Comparison of ENCODE assay signal across 8 mouse cellular contexts in the genomic region with DNA sequence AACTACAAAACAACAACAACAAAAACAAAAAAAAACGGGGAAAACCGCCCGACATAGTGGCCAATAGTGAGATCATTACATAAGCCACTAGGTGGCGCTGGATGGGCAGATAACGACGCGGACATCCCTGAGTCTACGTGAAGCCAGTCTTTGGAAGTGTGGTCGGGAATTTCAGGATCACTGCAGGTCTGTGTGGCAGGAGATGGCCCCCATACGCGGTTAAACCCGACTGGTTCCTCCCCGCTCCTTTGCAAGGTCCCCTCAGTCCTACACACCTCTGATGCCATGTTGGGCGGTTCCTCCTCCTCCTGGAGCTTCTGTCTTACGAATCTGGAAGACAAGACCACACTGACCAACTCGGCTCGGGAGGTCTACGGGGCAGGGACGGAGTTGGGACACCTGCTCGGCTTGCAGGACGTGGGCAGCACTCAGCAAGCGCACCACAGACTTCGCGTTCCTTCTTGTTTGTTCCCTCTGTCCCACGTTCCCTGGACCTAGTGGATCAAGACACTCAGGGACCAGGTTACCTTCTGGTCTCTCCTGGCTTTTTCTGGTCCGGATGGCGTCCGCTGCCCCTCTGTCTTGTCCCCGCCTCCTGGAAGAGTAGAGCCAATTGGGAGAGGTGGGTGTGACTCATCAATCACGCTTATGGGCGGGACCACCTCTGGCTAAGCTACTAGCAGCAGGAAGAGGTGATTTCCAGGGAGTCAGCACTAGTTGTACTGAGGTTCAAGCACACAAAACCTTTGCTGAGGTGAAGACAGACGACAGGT. TPM values are rescaled to one million over a fixed set of nuclear protein-coding genes. Genes with fewer than 3 reads are reported as not detected.
DNase-seq lines count a peak whose midpoint lies in the region; ATAC-seq lines count a peak whose summit lies in the region.

No protein-coding gene starts in this region.

- peak; percentile 91 for ATAC-seq in hindbrain, embryonic 12.5 days (ENCODE audit: low FRiP score)

- H3K36me3 ChIP-seq in hindbrain, embryonic 12.5 days = no peaks in the 10 kb centered on the region

- peak overlapping the region; percentile 52 for H3K4me3 ChIP-seq in hindbrain, embryonic 12.5 days

- H3K9ac ChIP-seq in hindbrain, embryonic 12.5 days = peak overlapping the region; percentile 58

- peak overlapping the region; percentile 74 for H3K4me2 ChIP-seq in hindbrain, embryonic 12.5 days (replicated peaks)

- H3K27me3 ChIP-seq in hindbrain, embryonic 12.5 days = no peaks in the 10 kb centered on the region

- H3K4me1 ChIP-seq in hindbrain, embryonic 12.5 days = peaks cover 14% of the 10 kb centered on the region; the same call in 1 of the 2 replicates

- peak; percentile 90 for DNase-seq in Muller cell, postnatal 12 days (ENCODE audit: inconsistent ontology term)
- peak; percentile 80 for DNase-seq in cerebellum, adult 9-11 months
- peak; percentile 65 to 72 for DNase-seq in frontal cortex, postnatal 10 days (ENCODE audit: low spot score in 2 of 2)
- peak; percentile 68 to 77 for DNase-seq in layer of hippocampus, postnatal 14 days (ENCODE audit: low spot score in 2 of 2)
- peak; percentile 91 for DNase-seq in lung, postnatal 14 days
- peak; percentile 54 for DNase-seq in retina, adult 2 months (ENCODE audit: low read depth, low spot score)
- peak; percentile 71 to 81 for DNase-seq in thymus, postnatal 36 days

- peak overlapping the region; percentile 60; the same call in 1 of the 2 replicates for H3K27ac ChIP-seq in hindbrain, embryonic 12.5 days

- no peaks in the 10 kb centered on the region for H3K9me3 ChIP-seq in hindbrain, embryonic 12.5 days (replicated peaks)

- under 1% methylated on average over 32 of the region's 32 CpGs for WGBS in hindbrain, embryonic 12.5 days

RNA-seq across cellular contexts. Expression of gene Asl, which starts 5.1 kb away (rescaled TPM):
- 23.5 and 34.7 TPM in 2 replicates for polyA plus RNA-seq in hindbrain, embryonic 12.5 days (2016; fragmentation: Nextera tagmentation; extraction: Ambion mirVana)
- total RNA-seq in layer of hippocampus, postnatal 14 days (2021) = 10 to 100 TPM; 19.2 to 21.5 TPM

RNA-seq across cellular contexts. Expression of gene Crcp, which starts 5.1 kb away (rescaled TPM):
- polyA plus RNA-seq in hindbrain, embryonic 12.5 days (2016; fragmentation: Nextera tagmentation; extraction: Ambion mirVana) = 53.3 and 56.0 TPM in 2 replicates
- total RNA-seq in layer of hippocampus, postnatal 14 days (2021) = 10 to 100 TPM; 29.9 to 34.0 TPM

RNA-seq across cellular contexts. Expression of gene Gusb, which starts 21.1 kb away (rescaled TPM):
- 31.4 and 31.5 TPM in 2 replicates for polyA plus RNA-seq in hindbrain, embryonic 12.5 days (2016; fragmentation: Nextera tagmentation; extraction: Ambion mirVana)
- 10 to 100 TPM; 13.1 to 13.7 TPM for total RNA-seq in layer of hippocampus, postnatal 14 days (2021)

RNA-seq across cellular contexts. Expression of gene Tpst1, which starts 49.2 kb away (rescaled TPM):
- 57.0 and 62.9 TPM in 2 replicates for polyA plus RNA-seq in hindbrain, embryonic 12.5 days (2016; fragmentation: Nextera tagmentation; extraction: Ambion mirVana)
- total RNA-seq in layer of hippocampus, postnatal 14 days (2021) = 10 to 100 TPM; 47.3 to 48.8 TPM

Comparison
In these comparisons a context has a peak if more than half of its experiments do, and no peak if none do; other contexts are left out.
1. Peak in every context shown above with its lines: DNase-seq, ATAC-seq, H3K4me3 ChIP-seq and H3K27ac ChIP-seq.